Mouse (Mus musculus): Measurements from ENCODE around the gene Klra7.

GRCm38 (mm10) chr6:130236635-130237034 lies 3.5 kb upstream of the Klra7 start:
- TF ChIP-seq CTCF (IDR thresholded peaks at IDR 0.05; ENCODE audit: insufficient read depth, low read length) (no peak), POLR2A (IDR thresholded peaks at IDR 0.05; ENCODE audit: borderline replicate concordance, extremely low read depth, low read depth, low read length) (no peak)

All from lung, adult 2 months (tissue).